Mouse (Mus musculus): ENCODE measurements around the gene Galc.
A peak's percentile ranks its signal among the peaks of the same experiment; 100 is the strongest.

Galc gene

DNA sequence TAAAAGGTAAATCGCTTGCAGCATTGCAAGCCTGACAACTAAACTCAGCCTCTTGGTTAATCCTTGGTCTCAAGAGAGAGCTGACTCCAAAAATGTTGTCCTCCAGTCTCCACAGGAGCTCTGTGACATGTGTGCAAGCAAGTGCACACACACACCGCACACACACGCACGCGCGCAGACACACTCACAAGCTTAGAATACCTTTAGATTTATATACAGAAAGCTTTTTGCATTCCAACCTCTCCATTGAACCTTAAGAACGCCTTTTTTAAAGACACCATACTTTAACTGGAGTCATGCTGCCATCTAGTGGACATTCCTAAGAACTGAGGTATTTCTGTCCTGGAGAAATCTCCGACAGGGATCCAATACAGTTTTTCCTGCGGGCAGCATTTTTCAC is 77.5 kb downstream of the Galc start:
- peak; percentile 45 for DNase-seq (ENCODE audit: low spot score)

DNA sequence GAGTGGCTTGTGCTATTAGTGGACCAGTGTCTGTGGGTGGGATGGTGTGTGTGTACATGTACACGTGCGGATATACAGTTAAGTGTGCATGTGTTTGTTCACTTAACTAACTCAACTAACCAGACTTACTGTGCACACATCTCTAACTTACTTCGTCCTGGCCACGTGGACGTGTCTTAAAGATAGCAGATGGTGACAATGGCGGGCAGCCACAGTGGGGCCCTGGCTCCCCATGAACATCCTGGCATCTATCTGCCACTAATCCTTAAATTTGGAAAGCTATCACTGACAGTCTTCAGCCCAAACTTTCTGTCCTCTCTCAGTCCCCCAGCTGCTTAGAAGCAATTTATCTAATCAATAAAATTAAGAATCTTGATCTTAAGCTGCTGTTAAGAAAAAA is 78.5 kb downstream of the Galc start:
- DNase-seq (ENCODE audit: low spot score): no peak

DNA sequence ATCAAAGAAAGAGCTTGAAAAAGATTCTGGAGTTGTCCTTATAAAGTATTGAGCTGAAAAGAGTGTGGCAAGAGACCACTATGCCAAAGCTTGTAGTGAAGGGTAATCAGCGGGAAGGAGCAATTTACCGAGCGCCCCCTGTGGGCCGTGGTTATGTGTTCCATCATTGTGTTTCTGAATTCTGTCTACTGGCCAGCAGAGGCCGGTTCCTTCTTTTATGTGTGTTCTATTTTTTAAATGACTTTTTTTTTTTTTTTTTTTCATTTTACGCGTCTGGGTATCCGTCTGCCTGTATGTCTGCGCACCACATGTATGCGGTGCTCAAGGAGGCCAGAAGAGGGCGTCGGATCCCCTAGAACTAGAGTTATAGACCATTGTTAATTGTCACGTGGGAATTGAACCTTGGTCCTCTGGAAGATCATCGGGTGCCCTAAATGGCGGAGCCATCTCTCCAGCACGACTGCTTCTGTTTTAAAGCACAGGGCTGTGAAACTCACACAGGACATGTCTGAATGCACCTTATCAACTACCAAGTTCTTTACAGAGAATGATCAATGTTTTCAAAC is 78.9 kb downstream of the Galc start:
- no peak for DNase-seq (ENCODE audit: low spot score)

DNA sequence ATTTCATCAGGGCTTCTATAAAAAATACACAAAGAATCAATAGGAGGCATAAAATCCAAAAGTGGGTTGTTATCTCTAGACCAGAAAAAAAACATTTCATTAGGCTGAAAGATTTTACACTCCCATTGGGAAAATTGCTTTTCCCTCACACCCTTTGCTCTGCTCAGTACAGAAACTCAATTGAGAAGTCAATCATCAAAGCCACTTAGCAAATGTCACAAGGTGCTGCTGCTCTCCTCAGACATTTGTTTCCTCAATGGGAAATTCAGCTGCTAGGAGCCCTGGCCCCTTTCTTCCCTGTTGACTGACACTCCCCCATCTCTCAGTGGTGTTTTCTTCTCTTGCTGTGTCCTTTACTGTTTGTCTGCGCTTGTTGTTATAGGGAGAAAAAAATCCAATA is 79.8 kb downstream of the Galc start:
- DNase-seq (ENCODE audit: low spot score): no peak

DNA sequence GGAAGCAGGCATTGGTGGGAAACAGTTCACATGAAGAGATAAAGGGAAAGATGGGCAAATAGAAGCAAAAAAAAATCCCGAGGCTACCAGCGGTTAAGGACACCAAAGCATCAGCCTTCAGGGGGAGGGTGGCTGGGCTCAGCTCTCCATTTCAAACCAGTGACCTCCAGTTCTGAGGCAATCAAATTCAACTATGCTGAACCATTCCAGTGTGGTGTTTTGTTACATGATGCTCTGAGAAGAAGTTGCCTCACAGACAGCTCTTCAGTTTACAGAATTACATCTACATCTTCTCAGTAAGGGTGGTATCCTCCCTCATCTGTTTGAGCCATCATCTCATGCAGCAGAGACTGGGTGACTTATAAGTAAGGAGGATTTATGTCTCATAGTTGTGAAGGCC is 82.6 kb downstream of the Galc start:
- DNase-seq (ENCODE audit: low spot score): no peak

DNA sequence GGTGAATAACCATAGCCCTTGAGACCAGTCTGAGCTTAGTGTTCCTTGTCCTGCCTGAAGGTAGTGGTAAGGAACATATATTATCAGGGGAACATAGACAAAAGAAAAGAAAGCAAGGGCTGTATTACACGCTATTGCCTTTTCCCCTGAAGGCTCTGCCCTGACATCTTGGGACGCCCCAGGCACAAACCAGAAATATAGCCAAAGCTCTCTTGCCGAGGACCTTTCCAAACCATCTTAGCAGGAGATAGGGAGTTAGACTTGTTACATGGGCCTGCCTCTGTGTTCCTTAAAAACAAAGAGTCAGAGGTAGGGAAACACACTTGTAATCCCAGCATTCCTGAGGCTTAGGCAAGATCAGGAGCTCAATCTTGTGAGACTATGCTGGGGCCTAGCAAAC is 97.4 kb downstream of the Galc start:
- no peak for DNase-seq (ENCODE audit: low spot score)

DNA sequence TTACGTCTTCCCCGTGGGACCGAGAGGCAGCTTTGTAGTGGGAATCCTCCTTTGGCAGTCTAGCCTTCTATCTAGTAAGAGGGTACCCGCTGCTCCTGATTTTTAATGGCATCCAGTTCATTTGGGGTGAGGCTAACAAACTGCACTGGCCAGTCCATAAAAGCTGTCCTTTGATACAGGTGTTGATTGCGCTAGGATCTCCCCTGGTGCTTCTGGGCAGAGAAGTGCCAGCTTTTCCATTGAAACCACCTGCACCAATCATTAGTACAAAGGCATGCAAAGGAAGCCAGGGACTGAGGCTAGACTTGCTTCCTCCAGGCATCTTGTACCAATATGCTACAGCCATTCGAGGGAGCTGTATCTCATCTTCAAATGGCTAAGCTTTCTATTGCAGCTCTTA is 98.4 kb downstream of the Galc start:
- DNase-seq (ENCODE audit: low spot score): no peak
